Mouse (Mus musculus) cerebellum, postnatal 4 days (tissue): ENCODE measurements at regions not wholly inside any gene's neighbourhood (a gene's known extent, or its start where the extent isn't known, plus 50 kb on each side); places are given as distances from the start of the nearest gene placed in this dataset.
"Not testable (repeated sequence)": the region's sequence is repeated elsewhere in the genome, so short reads cannot be mapped to it uniquely, and the experiment has no call there.

ENCODE experiments used
- DNase-seq, 2 experiments: peaks; one replicate each; pipeline ENCODE4 v3.0.0; 2022; ENCODE audit warnings: low spot score in 2 of 2, mixed read lengths in 1 of 2

DNA sequence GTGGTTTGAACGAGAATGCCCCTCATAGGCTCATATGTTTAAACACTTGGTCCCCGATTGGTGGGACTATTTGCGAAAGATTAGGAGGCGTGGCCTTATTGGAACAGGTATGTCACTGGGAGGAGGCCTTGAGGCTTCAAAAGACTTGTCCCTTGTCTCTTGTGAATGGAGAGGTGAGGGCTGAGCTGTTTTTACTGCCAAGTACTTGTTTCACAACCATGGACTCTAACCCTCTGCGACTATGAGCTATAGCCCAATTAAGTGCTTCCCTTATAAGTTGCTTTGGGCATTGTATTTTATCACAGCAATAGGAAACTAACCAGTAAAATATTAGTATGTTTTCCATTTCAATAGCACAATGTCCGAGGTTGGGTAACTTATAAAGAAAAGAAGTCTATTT is 511.7 kb downstream of the Bnc2 start:
- no peak for DNase-seq

DNA sequence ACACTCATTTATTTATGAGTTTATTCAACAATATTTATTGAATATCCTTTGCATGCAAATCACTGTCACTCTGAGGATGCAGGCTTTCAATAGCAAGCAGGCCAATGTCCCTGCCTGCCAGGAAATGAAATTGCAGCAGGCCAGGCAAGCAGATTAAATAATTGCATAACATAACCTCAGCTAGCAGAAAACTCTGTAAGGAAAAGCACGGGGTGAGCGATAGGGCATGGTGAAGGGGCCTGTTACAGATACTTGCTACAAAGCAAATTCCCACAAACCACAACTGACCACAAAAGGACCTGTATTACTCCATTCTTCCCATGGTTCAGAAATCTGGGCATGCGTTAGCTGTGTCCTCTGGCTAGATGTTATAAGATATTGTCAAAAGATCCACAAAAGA is 509.8 kb downstream of the Bnc2 start:
- no peak for DNase-seq

DNA sequence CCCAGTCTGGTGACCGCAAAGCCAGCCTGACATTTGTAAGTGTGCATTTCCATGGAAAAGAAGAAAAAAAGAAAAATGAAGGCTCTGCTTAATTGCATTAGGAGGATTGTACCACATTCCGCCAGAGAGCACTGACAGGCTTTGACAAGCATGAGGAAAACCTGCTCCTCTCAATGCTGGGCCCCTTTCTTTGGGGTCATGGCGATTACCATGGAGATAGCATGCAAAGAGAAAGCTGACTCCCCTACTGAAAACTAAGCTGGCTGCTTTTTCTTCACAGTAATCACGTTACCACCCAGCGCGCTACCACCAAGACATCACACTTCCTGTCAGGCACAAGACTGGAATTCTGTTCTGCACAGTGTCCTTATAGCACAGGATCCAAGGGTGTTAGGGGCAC is 502.2 kb downstream of the Bnc2 start:
- DNase-seq = no peak

DNA sequence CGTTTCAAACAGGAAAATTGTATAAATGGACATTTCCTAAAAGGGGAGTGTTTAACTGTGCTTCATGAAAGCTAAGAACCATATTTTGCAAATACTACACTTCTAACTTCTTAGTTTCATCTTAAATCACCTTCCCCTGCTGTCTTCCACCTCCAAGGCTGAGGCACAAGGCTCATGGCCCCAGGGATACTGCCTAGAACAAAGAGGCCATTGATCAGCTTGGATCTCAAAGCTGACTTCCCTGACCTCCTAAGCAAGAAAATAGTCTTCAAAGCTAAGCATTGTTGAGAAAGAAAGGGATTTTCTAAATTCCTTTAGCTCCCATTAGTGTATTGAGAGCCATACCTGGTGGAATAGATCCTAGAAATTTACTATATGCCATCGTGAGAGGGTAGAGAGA is 501.6 kb downstream of the Bnc2 start:
- no peak for DNase-seq

DNA sequence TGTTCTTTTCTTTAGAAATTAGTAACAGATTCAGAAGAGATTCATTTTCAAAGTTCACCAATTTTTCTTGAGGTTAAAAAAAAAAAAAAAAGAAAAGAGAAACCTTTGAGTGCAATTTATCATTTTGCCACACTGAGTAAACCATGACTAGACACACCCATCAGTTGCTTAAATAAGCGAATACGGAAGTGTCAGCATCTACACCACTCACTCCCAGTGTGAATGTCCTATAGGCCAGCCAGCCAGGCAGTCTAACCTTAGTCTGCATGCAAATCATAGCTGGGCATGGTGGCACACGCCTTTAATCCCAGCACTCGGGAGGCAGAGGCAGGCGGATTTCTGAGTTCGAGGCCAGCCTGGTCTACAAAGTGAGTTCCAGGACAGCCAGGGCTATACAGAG is 498.6 kb downstream of the Bnc2 start:
- DNase-seq = not testable (repeated sequence)

DNA sequence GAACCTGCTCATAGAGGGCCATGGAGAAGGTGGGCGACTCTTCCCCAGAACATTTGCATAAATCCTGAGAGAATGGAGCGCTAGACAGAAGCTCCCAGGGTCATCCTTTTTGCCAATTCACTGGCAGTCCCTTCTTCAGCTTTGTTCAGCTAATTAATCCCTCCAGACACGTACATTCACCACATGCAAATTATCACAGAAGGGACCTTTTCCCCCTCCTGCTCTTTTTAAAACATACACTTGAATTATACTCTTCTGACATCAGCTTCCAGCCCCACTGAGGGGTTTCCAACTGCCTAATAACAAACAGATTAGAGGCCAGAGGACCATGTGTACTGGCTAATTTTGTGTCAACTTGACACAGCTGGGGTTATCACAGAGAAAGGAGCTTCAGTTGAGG is 497.2 kb downstream of the Bnc2 start:
- DNase-seq = no peak

DNA sequence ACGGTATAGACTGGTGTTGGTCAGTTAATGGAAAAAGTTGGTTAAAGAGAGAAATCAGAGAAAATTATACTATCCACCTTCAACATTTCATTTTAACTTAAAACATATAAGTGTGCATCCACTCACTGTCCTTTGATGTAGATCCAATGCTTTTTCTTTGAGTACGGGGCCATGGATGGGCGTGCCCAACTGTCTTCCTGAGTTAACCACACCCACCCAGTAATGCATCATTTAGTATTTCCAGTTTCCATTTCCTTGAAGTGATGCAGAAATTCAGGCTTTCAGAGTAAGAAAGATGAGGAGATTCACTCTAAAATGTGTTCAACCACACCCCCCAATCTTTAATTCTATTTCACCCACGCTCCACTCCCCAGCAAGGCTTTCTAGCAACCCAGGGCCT is 490.6 kb downstream of the Bnc2 start:
- DNase-seq = no peak

DNA sequence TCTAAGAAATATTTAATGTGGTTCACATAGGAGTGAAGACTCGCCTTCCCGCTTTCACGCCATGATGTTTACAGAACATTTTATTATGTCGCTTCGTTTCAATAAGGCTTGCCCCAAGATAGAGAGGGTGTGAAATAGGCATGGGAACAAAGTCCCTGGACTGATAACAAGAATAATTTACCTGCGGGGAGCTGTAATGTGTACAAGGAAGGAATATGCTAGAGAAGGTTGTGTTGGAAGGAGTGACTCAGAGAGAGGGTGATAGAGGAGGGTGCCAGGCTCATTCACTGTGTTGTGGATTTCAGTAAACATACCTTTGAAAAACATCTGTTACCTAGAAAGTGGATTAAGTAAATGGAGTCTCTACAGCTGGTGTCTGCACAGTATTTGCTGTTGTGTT is 490.2 kb downstream of the Bnc2 start:
- DNase-seq = no peak

DNA sequence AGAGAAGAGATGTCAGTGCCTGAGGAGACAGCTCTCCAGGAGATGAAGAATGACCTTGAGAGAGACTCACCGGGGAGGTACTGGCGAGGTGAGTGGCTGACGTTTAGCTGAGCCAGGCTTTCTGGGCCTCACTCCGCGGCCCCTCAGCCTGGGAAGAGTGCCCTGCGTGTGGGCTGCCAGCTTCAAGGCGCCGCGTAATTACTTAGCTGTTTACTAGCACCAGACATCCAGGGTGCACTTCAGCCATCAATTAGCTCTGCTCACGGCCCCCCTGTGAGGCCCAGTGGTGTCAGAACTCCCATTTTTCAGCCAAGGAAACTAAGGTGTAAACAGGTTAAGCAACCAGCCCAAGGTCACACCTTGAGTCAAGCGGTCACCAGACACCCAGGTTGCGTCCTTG is 485.8 kb downstream of the Bnc2 start:
- DNase-seq = no peak

DNA sequence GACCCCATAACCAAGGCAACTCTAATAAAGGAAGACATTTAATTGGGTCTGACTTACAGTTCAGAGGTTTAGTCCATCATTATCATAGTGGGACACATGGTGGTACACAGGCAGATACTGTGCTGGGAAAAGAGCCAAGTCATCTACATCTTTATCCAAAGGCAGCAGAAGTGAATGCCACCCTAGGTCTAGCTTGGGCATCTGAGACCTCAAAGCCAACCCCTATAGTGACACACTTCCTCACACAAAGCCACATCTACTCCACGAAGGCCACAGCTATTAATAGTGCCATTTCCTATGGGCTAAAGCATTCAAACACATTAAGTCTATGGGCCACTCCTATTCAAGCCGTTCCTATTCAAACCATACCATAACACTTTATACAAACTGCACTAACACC is 483.8 kb downstream of the Bnc2 start:
- no peak for DNase-seq

DNA sequence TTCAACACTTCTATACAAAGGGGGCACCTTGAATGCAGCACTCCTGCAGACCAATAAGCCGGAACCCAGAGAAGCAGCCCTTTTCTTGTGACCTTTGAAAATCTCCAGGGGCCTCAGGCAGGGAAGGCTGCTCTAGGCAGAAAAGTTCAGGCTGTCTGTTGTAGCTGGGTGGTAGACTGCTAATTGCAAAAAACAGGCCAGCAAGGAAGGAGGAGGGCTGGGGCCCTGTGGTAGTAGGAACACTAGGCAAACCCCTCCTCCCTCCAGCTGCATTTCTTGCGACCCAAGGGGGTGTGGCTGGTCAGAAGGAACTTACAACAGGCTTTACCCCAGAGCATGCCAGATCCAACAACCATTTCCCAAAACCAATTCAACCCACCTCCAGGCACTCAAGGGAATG is 482.8 kb downstream of the Bnc2 start:
- DNase-seq = no peak

DNA sequence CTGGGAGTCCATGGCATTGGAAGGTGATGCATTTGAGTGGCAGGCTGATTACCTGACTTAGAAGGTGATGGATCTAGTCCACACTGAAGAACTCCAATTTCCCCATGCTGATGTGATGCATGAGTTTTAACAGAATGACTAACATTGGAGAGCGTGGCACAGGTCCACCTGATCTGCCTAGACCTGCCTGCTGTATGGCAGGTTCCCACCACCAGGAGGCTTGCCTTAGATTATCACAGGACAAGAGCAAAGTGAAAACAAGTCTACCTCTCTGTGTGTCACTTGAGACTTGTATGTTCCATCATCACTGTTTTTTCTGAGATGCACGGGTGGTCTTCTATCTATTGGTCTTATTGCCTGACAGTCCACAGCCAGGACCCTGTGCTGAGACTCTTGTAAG is 478.3 kb downstream of the Bnc2 start:
- no peak for DNase-seq

DNA sequence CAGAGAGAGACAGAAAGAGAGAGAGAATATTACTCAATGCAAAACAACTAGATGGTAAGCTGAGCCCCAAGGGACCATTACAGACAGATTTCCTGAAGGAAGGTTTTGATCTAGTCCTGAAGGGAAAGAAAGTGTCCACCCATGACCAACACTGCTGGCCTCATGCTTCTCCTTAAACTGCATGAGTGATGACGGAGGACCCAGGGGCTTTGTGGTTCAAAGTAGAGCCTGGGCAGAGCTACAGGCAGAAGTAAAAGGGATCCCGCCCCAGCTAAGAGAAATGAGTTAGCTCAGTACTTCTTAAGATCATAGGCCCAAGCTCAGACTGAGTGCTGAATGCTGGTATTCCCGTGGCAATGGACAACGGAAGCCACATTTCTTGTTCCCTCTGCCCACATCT is 476.9 kb downstream of the Bnc2 start:
- DNase-seq = no peak

DNA sequence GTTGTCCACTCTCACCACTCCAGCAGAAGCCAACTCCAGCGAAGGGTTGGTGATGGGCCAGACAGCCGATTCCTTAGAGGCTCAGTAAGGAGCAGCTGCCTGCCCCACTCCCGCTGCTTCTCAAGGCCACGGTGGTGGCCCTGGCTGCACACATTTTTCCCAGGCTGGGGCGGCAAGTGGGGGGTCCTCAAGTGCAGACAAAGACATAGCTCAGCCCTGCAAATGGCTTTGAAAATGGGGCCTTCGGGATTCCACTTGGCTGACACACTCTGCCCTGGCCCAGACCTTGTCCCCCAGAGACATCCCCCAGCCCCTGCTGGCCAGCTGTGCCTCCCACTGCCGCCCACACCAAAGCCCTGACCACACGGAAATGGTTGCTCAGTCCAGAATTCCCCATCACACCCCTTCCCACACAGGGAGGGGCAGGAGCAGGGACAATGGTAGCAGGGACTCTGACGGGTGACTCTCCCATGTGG is 475.9 kb downstream of the Bnc2 start:
- DNase-seq = peak in 1 of 2 experiments; percentile 16

DNA sequence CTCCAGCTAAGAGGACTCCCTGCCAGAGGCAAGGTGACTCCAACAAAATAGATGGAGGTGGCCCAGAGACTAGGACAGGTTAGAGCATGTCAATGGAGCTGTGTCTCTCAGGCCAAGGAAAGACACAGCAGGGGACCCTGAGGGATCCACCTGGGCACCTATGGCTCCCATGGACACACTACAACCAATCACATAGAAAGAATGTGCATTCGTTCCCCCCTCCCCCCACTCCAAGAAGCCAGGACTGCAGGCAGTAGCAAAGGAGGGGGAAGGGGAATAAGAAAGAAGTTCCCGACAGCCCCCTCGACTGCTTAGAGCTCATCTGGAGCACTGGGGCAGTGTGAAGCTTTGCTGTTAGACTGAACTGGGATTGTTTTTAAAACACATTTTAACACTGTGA is 474.1 kb downstream of the Bnc2 start:
- no peak for DNase-seq

DNA sequence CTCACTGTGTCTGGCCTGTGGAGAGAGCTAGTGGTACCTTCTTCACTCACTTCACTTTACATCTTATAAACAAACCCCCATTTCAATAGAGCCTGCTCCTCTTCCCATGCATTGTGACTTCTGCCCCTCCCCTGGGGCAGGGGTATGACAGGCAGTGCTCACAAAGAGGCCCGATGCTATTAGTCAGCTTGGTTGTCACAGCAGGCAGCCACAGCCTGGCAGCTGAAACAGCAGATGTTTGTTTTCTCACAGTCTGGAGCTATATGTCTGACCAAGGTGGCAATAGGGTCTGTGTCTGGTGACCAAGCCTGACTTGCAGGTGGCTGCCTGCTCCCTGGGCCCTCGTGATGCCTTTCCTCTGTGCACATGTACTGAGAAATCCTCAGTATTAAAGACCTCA is 472.8 kb downstream of the Bnc2 start:
- DNase-seq = no peak

DNA sequence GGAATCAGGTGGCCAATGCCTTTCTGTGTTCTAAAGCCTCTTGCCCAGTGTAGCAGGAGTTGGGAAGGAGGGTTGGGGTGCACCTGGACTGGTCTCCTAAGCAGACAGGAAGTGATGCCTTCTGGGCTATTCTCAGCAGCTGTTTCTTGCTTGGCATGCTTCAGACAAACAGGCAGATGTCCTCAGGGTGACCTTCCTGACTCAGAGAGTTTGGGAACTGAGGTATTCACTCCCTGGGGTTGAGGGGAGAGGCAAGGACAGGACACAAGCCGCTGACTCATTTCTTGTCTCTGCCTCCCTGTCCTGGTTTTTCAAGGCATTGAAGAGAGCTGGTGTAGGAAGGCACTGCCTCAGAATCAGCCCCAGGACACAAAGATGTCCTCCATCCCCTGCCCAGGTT is 471.4 kb downstream of the Bnc2 start:
- DNase-seq = no peak

DNA sequence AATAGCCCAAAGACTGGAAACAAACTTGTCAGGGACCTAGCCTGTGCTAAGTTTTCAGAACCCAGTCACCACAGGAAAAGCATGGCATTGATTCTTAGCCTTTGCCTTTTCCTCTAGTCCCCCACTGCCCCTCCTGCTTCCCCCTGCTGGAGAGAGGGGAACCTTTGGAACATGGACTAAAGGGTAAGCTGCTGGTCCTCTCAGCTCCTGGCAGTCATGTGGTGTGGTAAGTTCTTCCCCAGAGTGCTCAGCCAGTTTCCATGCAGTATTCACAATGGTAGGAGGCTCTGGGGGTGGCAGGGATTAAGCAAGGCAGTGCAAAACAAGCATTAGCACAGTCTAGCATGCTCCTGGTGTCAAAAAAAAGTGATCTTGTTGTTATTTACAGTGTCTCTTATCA is 470.3 kb downstream of the Bnc2 start:
- DNase-seq = no peak

DNA sequence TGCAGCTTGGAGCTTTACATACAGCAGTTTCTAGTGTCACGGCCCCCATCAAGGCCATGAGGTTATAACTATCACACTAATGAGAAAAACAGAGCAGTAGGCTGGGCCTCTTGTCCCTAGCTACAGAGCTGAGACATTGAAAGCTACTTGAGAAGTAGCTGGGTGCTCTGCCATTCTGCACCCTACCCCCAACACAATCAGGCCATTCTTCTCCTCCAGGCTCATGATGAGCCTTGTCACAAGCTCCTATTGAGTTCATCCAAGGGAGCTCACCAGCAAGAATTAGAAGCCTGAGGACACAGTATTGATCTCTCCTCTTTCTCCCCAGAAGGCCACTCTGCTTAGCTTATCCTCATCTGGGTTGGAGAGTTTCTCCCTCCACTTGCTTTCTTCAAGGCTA is 466.9 kb downstream of the Bnc2 start:
- DNase-seq = no peak

DNA sequence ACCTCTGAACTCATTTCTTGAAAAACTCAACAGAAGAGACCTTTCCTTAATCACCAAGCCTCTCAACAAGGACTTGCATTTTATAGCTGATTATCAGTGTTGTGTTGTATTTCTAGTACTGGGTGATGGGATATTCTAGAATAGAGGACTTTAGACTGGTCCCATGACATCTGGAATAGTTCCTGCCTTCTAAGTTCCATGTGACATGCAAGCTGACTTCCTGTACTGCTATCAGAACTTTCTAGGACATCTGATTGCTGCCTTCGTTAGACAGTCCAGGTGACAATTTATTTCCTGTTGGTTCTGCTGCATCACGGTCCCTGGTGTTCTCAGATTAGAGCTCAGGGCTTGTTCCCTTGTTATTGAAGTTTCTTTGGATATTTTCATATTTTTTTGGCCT is 465.5 kb downstream of the Bnc2 start:
- DNase-seq = no peak

DNA sequence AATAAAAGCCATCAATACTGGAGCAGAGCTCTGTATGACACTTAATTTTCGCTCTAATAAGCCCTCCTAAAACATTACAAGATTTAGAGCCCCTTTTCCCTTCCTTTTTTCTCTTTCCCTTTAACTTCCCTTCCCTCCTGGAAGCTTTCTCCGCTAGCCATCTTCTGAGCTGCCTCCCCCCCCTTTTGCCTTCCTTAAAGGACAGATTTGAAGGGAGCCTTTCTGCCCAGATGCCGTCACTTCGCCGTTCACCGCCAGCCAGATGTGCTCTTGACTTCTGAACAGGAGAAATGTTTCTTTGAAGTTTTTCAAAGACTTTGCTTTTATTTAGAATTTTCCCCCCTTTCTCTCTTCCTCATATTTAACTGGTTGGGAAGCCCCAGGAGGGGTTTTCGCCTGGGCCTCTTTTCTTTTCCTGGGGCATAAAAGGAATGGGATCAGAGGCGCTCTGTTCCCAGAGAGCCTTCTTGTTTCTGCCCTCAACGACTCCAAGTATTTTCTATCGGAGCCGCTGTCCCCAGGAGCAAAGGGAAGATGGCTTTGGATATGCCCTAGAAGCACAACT is 463.7 kb downstream of the Bnc2 start:
- DNase-seq = no peak

DNA sequence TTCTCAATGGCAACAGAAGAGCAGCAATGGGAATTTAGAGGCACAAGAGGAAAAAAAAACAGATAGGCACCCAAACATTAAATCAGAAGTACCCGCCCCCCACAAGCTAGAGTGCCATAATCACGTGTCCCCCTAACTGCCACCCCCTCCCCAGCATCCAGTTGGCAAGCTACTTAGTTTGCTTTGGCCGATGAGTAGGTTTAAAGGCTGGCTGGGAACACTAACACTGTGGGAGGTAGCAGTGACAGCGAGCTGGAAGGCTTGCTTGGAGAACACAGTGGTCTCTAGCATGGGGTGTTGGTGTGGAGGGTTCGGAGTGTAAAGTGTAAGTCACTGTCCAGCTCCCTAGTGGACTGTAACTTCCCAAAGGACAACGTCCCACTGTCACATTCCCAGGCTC is 463.1 kb downstream of the Bnc2 start:
- DNase-seq = no peak

DNA sequence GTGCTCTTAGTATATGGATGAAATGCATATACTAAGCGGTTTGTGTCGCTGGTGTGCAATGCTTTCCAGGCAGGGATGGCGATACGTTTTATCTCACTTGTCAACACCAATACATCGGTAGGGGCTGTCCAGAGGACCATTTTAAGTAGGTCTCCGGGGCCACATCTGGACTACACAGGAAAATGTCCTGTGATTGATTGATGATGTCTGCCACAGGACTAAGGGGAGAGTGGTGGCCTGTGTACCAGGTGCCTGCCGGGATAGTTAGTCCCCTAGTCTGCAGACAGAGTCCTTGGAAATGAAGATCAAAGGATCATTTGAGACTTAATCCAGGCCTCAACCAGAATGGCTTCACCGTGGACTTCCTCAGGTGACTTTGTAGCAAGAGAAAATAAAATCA is 460.6 kb downstream of the Bnc2 start:
- no peak for DNase-seq

DNA sequence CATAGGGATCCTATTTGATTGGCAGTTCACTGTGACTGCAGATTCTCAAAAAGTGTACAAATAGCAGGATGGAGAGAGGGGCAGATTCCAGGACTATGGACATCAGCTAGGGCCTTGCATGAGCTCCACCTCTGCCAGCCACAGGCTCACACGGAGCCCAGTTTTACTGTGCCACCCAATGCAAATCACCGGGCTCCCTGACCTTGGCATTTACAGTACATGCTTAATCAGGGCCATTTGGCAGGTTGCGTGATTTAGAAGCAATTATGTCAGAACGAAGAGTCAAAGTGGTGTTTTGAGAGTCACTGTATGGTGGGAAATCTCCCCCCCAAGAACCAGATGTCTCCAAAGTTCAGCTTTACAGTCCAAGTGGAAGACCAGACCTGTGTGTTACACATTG is 456.1 kb downstream of the Bnc2 start:
- no peak for DNase-seq
